Mouse (Mus musculus) stomach, adult 2 months (tissue): Measurements from ENCODE around the gene Dip2a. TPM values are rescaled to one million over a fixed set of nuclear protein-coding genes. Genes with fewer than 3 reads are reported as not detected.

Experiments
- polyA plus RNA-seq: library from polyadenylated mRNA; depleted of rRNA; stranded (reverse); fragments of >200 nt; gene quantifications from 2 replicates; pipeline ENCODE4 v1.2.3, GENCODE M21; 2012; rRNA removed

The Dip2a gene
- 6.3 and 13.0 TPM in 2 replicates for polyA plus RNA-seq

GRCm38 (mm10) chr10:76344711-76345539 is at the start of gene Dip2a:
TSS of gene Dip2a (minus strand) at chr10:76345291.

GRCm38 (mm10) chr10:76253536-76253935 is 91.6 kb downstream of the Dip2a start, which contains the start of gene S100b:
TSS of gene S100b (plus strand) at chr10:76253853.

GRCm38 (mm10) chr10:76237341-76238225 is 107.5 kb downstream of the Dip2a start, which contains the start of gene Prmt2:
TSS of gene Prmt2 (minus strand) at chr10:76237865.

Other genes starting within 250 kb of the Dip2a start
- 0.02 and 0.04 TPM in 2 replicates for gene Slc5a4b, start 234.3 kb downstream of the Dip2a start, polyA plus RNA-seq
- gene Slc5a4a, start 197.8 kb downstream of the Dip2a start, polyA plus RNA-seq: not detected in 2 replicates
- 11.8 and 15.6 TPM in 2 replicates for gene Prmt2, start 107.4 kb downstream of the Dip2a start, polyA plus RNA-seq
- 0.73 and 1.8 TPM in 2 replicates for gene S100b, start 91.4 kb downstream of the Dip2a start, polyA plus RNA-seq
- gene AC141477.1, start 95.2 kb upstream of the Dip2a start, polyA plus RNA-seq: not detected in 2 replicates
- gene Pcnt, start 97.5 kb upstream of the Dip2a start, polyA plus RNA-seq: 3.5 TPM in 2 replicates
- gene 2610028H24Rik, start 103.8 kb upstream of the Dip2a start, polyA plus RNA-seq: 0.10 and 0.12 TPM in 2 replicates
- 4.0 and 5.2 TPM in 2 replicates for gene Mcm3ap, start 123.6 kb upstream of the Dip2a start, polyA plus RNA-seq
- gene Ybey, start 123.8 kb upstream of the Dip2a start, polyA plus RNA-seq: 1.8 and 2.4 TPM in 2 replicates
- 25.2 and 26.0 TPM in 2 replicates for gene Lss, start 186.3 kb upstream of the Dip2a start, polyA plus RNA-seq
- gene Spatc1l, start 217.0 kb upstream of the Dip2a start, polyA plus RNA-seq: 0.06 TPM in 1 of 2 replicates, not detected in the other
- 0.54 TPM in 1 of 2 replicates, not detected in the other for gene Ftcd, start 230.4 kb upstream of the Dip2a start, polyA plus RNA-seq